ENCODE assay signal across 24 mouse cellular contexts in genomic region chr17:87878556-87879483, GRCm38 (mm10). TPM values are rescaled to one million over a fixed set of nuclear protein-coding genes. Genes with fewer than 3 reads are reported as not detected.
DNase-seq lines count a peak whose midpoint lies in the region; ATAC-seq lines count a peak whose summit lies in the region.
"Had no signal": no experiment of that assay in that cellular context is flagged by ENCODE, and none has a peak within 500 bp of the region (broad histone marks: within the 10 kb centered on the region; RNA-seq: fewer than 3 reads in every experiment).

No protein-coding gene starts in this region.

- peaks cover 56% of the 10 kb centered on the region for H3K27me3 ChIP-seq in hindbrain, embryonic 10.5 days (ENCODE audit: insufficient read depth, poor library complexity, severe bottlenecking)
- H3K27me3 ChIP-seq in hindbrain, embryonic 13.5 days, result peaks cover 20% of the 10 kb centered on the region; the same call in 1 of the 2 replicates
- no peaks in the 10 kb centered on the region for H3K27me3 ChIP-seq in neural tube, embryonic 15.5 days (replicated peaks)
- H3K27me3 ChIP-seq: limb, embryonic 12.5 days; liver, embryonic 13.5 days; lung, embryonic 15.5 days; Patski had no signal

- peaks cover 41% of the 10 kb centered on the region for H3K4me1 ChIP-seq in hindbrain, embryonic 10.5 days (replicated peaks)
- peaks cover 30% of the 10 kb centered on the region for H3K4me1 ChIP-seq in hindbrain, embryonic 13.5 days (replicated peaks)
- peaks cover 14% of the 10 kb centered on the region for H3K4me1 ChIP-seq in neural tube, embryonic 15.5 days
- H3K4me1 ChIP-seq: liver, embryonic 13.5 days; lung, embryonic 15.5 days had no signal

- peak overlapping the region; percentile 35; the same call in 1 of the 2 replicates for H3K27ac ChIP-seq in hindbrain, embryonic 10.5 days
- H3K27ac ChIP-seq in hindbrain, embryonic 13.5 days, result no peak overlapping the region
- no peak overlapping the region for H3K27ac ChIP-seq in neural tube, embryonic 15.5 days (replicated peaks)
- H3K27ac ChIP-seq: hindbrain, postnatal 0 days; left cerebral cortex, adult 2 months; limb, embryonic 12.5 days; liver, embryonic 13.5 days; lung, embryonic 15.5 days had no signal

- no peak overlapping the region for H3K4me3 ChIP-seq in hindbrain, embryonic 10.5 days
- H3K4me3 ChIP-seq in hindbrain, embryonic 13.5 days, result no peak overlapping the region
- no peak overlapping the region for H3K4me3 ChIP-seq in neural tube, embryonic 15.5 days (replicated peaks)
- H3K4me3 ChIP-seq: heart, embryonic 12.5 days; left cerebral cortex, adult 2 months; limb, embryonic 12.5 days; liver, embryonic 13.5 days; lung, embryonic 15.5 days had no signal

- WGBS in hindbrain, embryonic 10.5 days, result 28% methylated on average over 10 of the region's 10 CpGs
- 28% methylated on average over 10 of the region's 10 CpGs for WGBS in hindbrain, embryonic 13.5 days
- WGBS in neural tube, embryonic 15.5 days, result 34% methylated on average over 10 of the region's 10 CpGs

- no peak overlapping the region for H3K9ac ChIP-seq in hindbrain, embryonic 13.5 days
- no peak overlapping the region for H3K9ac ChIP-seq in neural tube, embryonic 15.5 days (replicated peaks)
- H3K9ac ChIP-seq: heart, embryonic 12.5 days; limb, embryonic 12.5 days; liver, embryonic 13.5 days; lung, embryonic 15.5 days had no signal

- no peaks in the 10 kb centered on the region for H3K9me3 ChIP-seq in hindbrain, embryonic 10.5 days
- no peaks in the 10 kb centered on the region for H3K9me3 ChIP-seq in hindbrain, embryonic 13.5 days
- no peaks in the 10 kb centered on the region for H3K9me3 ChIP-seq in neural tube, embryonic 15.5 days (replicated peaks)
- H3K9me3 ChIP-seq: heart, embryonic 12.5 days; limb, embryonic 12.5 days; liver, embryonic 13.5 days; lung, embryonic 15.5 days had no signal

- H3K4me2 ChIP-seq in hindbrain, embryonic 13.5 days, result no peak overlapping the region
- no peak overlapping the region for H3K4me2 ChIP-seq in neural tube, embryonic 15.5 days
- H3K4me2 ChIP-seq: limb, embryonic 12.5 days; liver, embryonic 13.5 days; lung, embryonic 15.5 days had no signal

- H3K36me3 ChIP-seq in hindbrain, embryonic 10.5 days, result no peaks in the 10 kb centered on the region
- no peaks in the 10 kb centered on the region for H3K36me3 ChIP-seq in hindbrain, embryonic 13.5 days
- H3K36me3 ChIP-seq in neural tube, embryonic 15.5 days, result no peaks in the 10 kb centered on the region
- H3K36me3 ChIP-seq: heart, embryonic 12.5 days; limb, embryonic 12.5 days; liver, embryonic 13.5 days; lung, embryonic 15.5 days had no signal

- DNase-seq in embryo, embryonic 10 days (ENCODE audit: low spot score), result peak; percentile 51
- no peak for DNase-seq in embryo, embryonic 9.5 days (ENCODE audit: extremely low spot score)
- DNase-seq in hindbrain, embryonic 10.5 days (ENCODE audit: low spot score), result peak; percentile 33
- peak; percentile 14 for DNase-seq in neural tube, embryonic 10.5 days (ENCODE audit: extremely low spot score, low spot score)
- DNase-seq in retina, postnatal 1 day, result peak; percentile 72
- no peak for DNase-seq in layer of hippocampus, postnatal 25 days (ENCODE audit: extremely low spot score in 1 of 2, low spot score in 1 of 2)
- DNase-seq: adrenal gland, postnatal 10 days; kidney, adult 18-20 months; liver, embryonic 13.5 days; right cerebral cortex, adult 18-20 months had no signal

- no peak for ATAC-seq in hindbrain, embryonic 13.5 days (ENCODE audit: low FRiP score)
- ATAC-seq in neural tube, embryonic 15.5 days (ENCODE audit: low FRiP score), result no peak
- ATAC-seq: CD4-positive, CD25-positive, alpha-beta regulatory T cell, adult 4 months; Patski had no signal

RNA-seq across cellular contexts. Expression of gene Rpl36-ps4, which starts 42.0 kb away (rescaled TPM):
- not detected in 2 replicates for polyA plus RNA-seq in hindbrain, embryonic 10.5 days (2016; fragmentation: Nextera tagmentation; extraction: Ambion mirVana)
- not detected in 2 replicates for polyA plus RNA-seq in hindbrain, embryonic 13.5 days (2015; fragmentation: Nextera tagmentation; extraction: Ambion mirVana)
- polyA plus RNA-seq in neural tube, embryonic 15.5 days (2015; fragmentation: Nextera tagmentation; extraction: Ambion mirVana), result not detected in 2 replicates
- total RNA-seq in layer of hippocampus, postnatal 25 days (2021), result not detected
- total RNA-seq: adrenal gland, postnatal 10 days; ES-E14; gastrocnemius, adult 18-20 months; gastrocnemius, postnatal 4 days; heart, postnatal 25 days; hindbrain, postnatal 0 days; layer of hippocampus, adult 8-10 months; left cerebral cortex, adult 2 months had no signal
- polyA plus RNA-seq: CD4-positive, CD25-positive, alpha-beta regulatory T cell, adult 4 months; heart, embryonic 12.5 days; hindbrain, postnatal 0 days; limb, embryonic 12.5 days; liver, embryonic 13.5 days; lung, embryonic 15.5 days; Patski had no signal

Comparison
In these comparisons a context has a peak if more than half of its experiments do, and no peak if none do; other contexts are left out.
1. DNase-seq: peak in embryo, embryonic 10 days (single experiment), hindbrain, embryonic 10.5 days (single experiment), neural tube, embryonic 10.5 days (single experiment) and retina, postnatal 1 day (single experiment); none in embryo, embryonic 9.5 days (single experiment) and layer of hippocampus, postnatal 25 days (0 of 2).